Mouse (Mus musculus) olfactory bulb, adult 2 months (tissue): ENCODE results near the gene Cetn4.

Experiments used
- CTCF ChIP-seq: fragments of 200-500 bp; IDR thresholded peaks from 2 replicates; pipeline ENCODE4 v1.5.1; 2012; ENCODE audit warnings: low read depth, mild to moderate bottlenecking, low read length, moderate library complexity; ENCODE audit not compliant: insufficient read depth
- POLR2A ChIP-seq: fragments of 200-500 bp; IDR thresholded peaks from 2 replicates; pipeline ENCODE4 v1.6.1; 2012; ENCODE audit warnings: mild to moderate bottlenecking, low read depth, low read length, moderate library complexity; ENCODE audit not compliant: insufficient read depth

- no peak for TF ChIP-seq CTCF
- TF ChIP-seq POLR2A, result no peak
Measured at GRCm38 (mm10) chr3:37325317-37326112, 13.0 kb upstream of the Cetn4 start.
